ENCODE assay signal across 8 mouse cellular contexts in the genomic region with DNA sequence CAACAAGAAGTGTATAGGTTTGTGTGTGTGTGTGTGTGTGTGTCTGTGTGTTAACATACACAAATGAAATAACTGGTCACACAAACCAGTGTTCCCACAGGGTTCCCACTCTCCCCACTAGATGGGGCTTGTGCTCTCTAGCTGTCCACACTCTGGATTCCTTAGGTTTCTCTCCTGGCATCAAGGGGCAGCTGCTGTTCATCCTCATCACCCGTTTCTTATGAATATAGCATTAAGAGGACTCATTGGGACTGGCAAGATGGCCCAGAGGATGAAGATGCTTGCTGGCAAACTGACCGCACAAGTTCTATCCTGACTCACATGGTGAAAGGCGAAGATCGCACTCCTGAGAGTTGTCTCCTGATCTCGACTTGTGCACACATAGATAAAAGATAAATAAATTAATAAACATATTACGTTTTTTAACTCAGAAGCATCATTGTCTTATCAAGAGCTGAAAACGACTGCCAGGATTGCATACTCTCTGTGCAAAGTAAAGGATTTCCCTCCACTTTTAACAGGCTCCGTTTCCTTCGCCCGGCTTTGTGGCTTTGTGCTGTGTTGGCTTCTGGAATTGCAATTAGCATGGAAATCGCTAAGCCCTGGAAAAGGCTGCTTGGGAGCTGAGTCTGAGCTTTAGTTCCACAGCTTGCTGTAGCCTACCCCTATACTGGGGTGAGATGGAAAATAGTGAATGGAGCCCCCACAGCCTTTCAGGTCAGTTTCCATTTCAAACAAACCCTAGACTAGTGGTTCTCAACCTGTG.
A peak's percentile ranks its signal among the peaks of the same experiment; 100 is the strongest.
DNase-seq lines count a peak whose midpoint lies in the region; ATAC-seq and TF ChIP-seq lines count a peak whose summit lies in the region.

No protein-coding gene starts in this region.

- DNase-seq in heart, postnatal 10 days, result peak; percentile 53 to 76
- DNase-seq in layer of hippocampus, adult 18-20 months (ENCODE audit: low spot score in 2 of 2), result peak; percentile 26 to 79
- DNase-seq in lung, postnatal 0 days (ENCODE audit: low spot score), result peak; percentile 63
- peak; percentile 77 to 83 for DNase-seq in right cerebral cortex, postnatal 10 days (ENCODE audit: low spot score in 2 of 2)
- no peak for DNase-seq in natural killer cell, adult 2 months (ENCODE audit: low spot score in 2 of 2)

- H3K9ac ChIP-seq in ES-Bruce4 (ENCODE audit: low read depth, poor library complexity, severe bottlenecking), result no peak overlapping the region
- H3K9ac ChIP-seq in forebrain, embryonic 13.5 days, result peak overlapping the region; percentile 60
- H3K9ac ChIP-seq in lung, postnatal 0 days (replicated peaks; ENCODE audit: low read depth), result no peak overlapping the region

- TF ChIP-seq POLR2A in ES-Bruce4 (IDR thresholded peaks at IDR 0.05; ENCODE audit: insufficient read depth, low read length), result no peak

- 17% methylated on average over 11 of the region's 11 CpGs for WGBS in forebrain, embryonic 13.5 days
- WGBS in lung, postnatal 0 days, result 36% methylated on average over 11 of the region's 11 CpGs

- H3K9me3 ChIP-seq in ES-Bruce4 (replicated peaks; ENCODE audit: control insufficient read depth, insufficient read depth, low read length, poor library complexity, severe bottlenecking), result no peaks in the 10 kb centered on the region
- H3K9me3 ChIP-seq in forebrain, embryonic 13.5 days (replicated peaks), result no peaks in the 10 kb centered on the region
- no peaks in the 10 kb centered on the region for H3K9me3 ChIP-seq in lung, postnatal 0 days (ENCODE audit: low read length)

- TF ChIP-seq CTCF in ES-Bruce4 (IDR thresholded peaks at IDR 0.05; ENCODE audit: low read depth, low read length), result peak; percentile 46
- peak; percentile 84 for TF ChIP-seq CTCF in lung, postnatal 0 days (IDR thresholded peaks at IDR 0.05)

- peak overlapping the region; percentile 60 for H3K4me2 ChIP-seq in forebrain, embryonic 13.5 days
- no peak overlapping the region for H3K4me2 ChIP-seq in lung, postnatal 0 days (replicated peaks; ENCODE audit: low read depth, low read length)

- TF ChIP-seq EP300 in ES-Bruce4 (IDR thresholded peaks at IDR 0.05; ENCODE audit: insufficient read depth, low read depth, low read length), result no peak
- no peak for TF ChIP-seq EP300 in lung, postnatal 0 days (IDR thresholded peaks at IDR 0.05)

- no peak overlapping the region for H3K4me3 ChIP-seq in ES-Bruce4 (ENCODE audit: low read depth, low read length)
- H3K4me3 ChIP-seq in forebrain, embryonic 13.5 days, result peak overlapping the region; percentile 27
- H3K4me3 ChIP-seq in lung, postnatal 0 days (ENCODE audit: low read depth, low read length), result no peak overlapping the region

- H3K36me3 ChIP-seq in ES-Bruce4 (ENCODE audit: control insufficient read depth, insufficient read depth, low read length, poor library complexity, severe bottlenecking), result no peaks in the 10 kb centered on the region
- H3K36me3 ChIP-seq in forebrain, embryonic 13.5 days (ENCODE audit: poor library complexity, severe bottlenecking), result no peaks in the 10 kb centered on the region
- H3K36me3 ChIP-seq in lung, postnatal 0 days (ENCODE audit: insufficient read depth, low read length), result no peaks in the 10 kb centered on the region

- H3K4me1 ChIP-seq in ES-Bruce4 (ENCODE audit: control insufficient read depth, insufficient read depth, low read length), result no peaks in the 10 kb centered on the region
- H3K4me1 ChIP-seq in forebrain, embryonic 13.5 days, result no peaks in the 10 kb centered on the region
- no peaks in the 10 kb centered on the region for H3K4me1 ChIP-seq in lung, postnatal 0 days (ENCODE audit: insufficient read depth, low read depth, low read length)

- ATAC-seq in cerebellum, adult (ENCODE audit: insufficient number of reproducible peaks, low FRiP score, low TSS enrichment), result peak; percentile 72; the same call in 1 of the 2 replicates
- peak; percentile 83 for ATAC-seq in forebrain, embryonic 13.5 days
- ATAC-seq in lung, postnatal 0 days, result no peak

- H3K27ac ChIP-seq in ES-Bruce4 (ENCODE audit: insufficient read depth, low read length), result no peak overlapping the region
- H3K27ac ChIP-seq in forebrain, embryonic 13.5 days, result no peak overlapping the region
- no peak overlapping the region for H3K27ac ChIP-seq in lung, postnatal 0 days (ENCODE audit: low read length)

- no peaks in the 10 kb centered on the region for H3K27me3 ChIP-seq in ES-Bruce4 (ENCODE audit: control insufficient read depth, insufficient read depth, low read length, poor library complexity, severe bottlenecking)
- H3K27me3 ChIP-seq in forebrain, embryonic 13.5 days, result no peaks in the 10 kb centered on the region
- H3K27me3 ChIP-seq in lung, postnatal 0 days (replicated peaks; ENCODE audit: insufficient read depth, low read length), result no peaks in the 10 kb centered on the region

- intact Hi-C loops in heart, postnatal 10 days (cut with DNase I), result loop anchor here (1.0 to 10.0 kb wide), 3 partner anchors 117 to 519 kb away; no protein-coding TSS in a partner anchor

Comparison
In these comparisons a context has a peak if more than half of its experiments do, and no peak if none do; other contexts are left out.
1. DNase-seq: peak in heart, postnatal 10 days (2 of 2), layer of hippocampus, adult 18-20 months (2 of 2), lung, postnatal 0 days (single experiment) and right cerebral cortex, postnatal 10 days (2 of 2); none in natural killer cell, adult 2 months (0 of 2).